In genomic region chr5:150053294-150053693, GRCm38 (mm10) we compare ENCODE assay signal across 22 mouse cellular contexts. TPM values are rescaled to one million over a fixed set of nuclear protein-coding genes. Genes with fewer than 3 reads are reported as not detected.
"Had no signal": no experiment of that assay in that cellular context is flagged by ENCODE, and none has a peak within 500 bp of the region (broad histone marks: within the 10 kb centered on the region; RNA-seq: fewer than 3 reads in every experiment).

No protein-coding gene starts in this region.

- H3K9me3 ChIP-seq: kidney, embryonic 15.5 days; limb, embryonic 15.5 days; midbrain, embryonic 15.5 days; neural tube, embryonic 12.5 days; neural tube, embryonic 15.5 days had no signal

- ATAC-seq: liver, postnatal 0 days; lung, postnatal 0 days; midbrain, embryonic 15.5 days had no signal

- DNase-seq: kidney, adult 11 months; kidney, adult 8-10 months; kidney, postnatal 10 days; kidney, postnatal 36 days; layer of hippocampus, postnatal 36 days; liver, postnatal 0 days; lung, embryonic 14.5 days; thymus, adult 2 months; thymus, postnatal 14 days; thymus, postnatal 4 days had no signal

- H3K36me3 ChIP-seq: kidney, embryonic 15.5 days; limb, embryonic 12.5 days; limb, embryonic 15.5 days; midbrain, embryonic 12.5 days; midbrain, embryonic 15.5 days; neural tube, embryonic 12.5 days; neural tube, embryonic 15.5 days had no signal

- H3K4me3 ChIP-seq: kidney, embryonic 15.5 days; limb, embryonic 12.5 days; limb, embryonic 15.5 days; midbrain, embryonic 12.5 days; midbrain, embryonic 15.5 days; neural tube, embryonic 12.5 days; neural tube, embryonic 15.5 days had no signal

- H3K27ac ChIP-seq: kidney, embryonic 15.5 days; limb, embryonic 12.5 days; limb, embryonic 15.5 days; liver, embryonic 14.5 days; macrophage; midbrain, embryonic 12.5 days; midbrain, embryonic 15.5 days; neural tube, embryonic 12.5 days; neural tube, embryonic 15.5 days had no signal

- H3K4me1 ChIP-seq: limb, embryonic 12.5 days; limb, embryonic 15.5 days; midbrain, embryonic 12.5 days; midbrain, embryonic 15.5 days; neural tube, embryonic 12.5 days; neural tube, embryonic 15.5 days had no signal

- H3K27me3 ChIP-seq: kidney, embryonic 15.5 days; limb, embryonic 12.5 days; limb, embryonic 15.5 days; midbrain, embryonic 12.5 days; midbrain, embryonic 15.5 days; neural tube, embryonic 12.5 days; neural tube, embryonic 15.5 days had no signal

- H3K9ac ChIP-seq: kidney, embryonic 15.5 days; limb, embryonic 12.5 days; limb, embryonic 15.5 days; liver, embryonic 14.5 days; liver, postnatal 0 days; lung, embryonic 14.5 days; midbrain, embryonic 12.5 days; midbrain, embryonic 15.5 days; neural tube, embryonic 12.5 days; neural tube, embryonic 15.5 days had no signal

RNA-seq across cellular contexts. Expression of gene Rxfp2, which starts 34.8 kb away (rescaled TPM):
- total RNA-seq: megakaryocyte, adult 5-6 weeks had no signal
- polyA plus RNA-seq: liver, embryonic 14.5 days; liver, postnatal 0 days; macrophage; spleen, adult 2 months had no signal
